Mouse (Mus musculus) midbrain, embryonic 11.5 days (tissue): ENCODE data around the gene Pgpep1l. TPM values are rescaled to one million over a fixed set of nuclear protein-coding genes. Genes with fewer than 3 reads are reported as not detected.

Experiments used
- ATAC-seq: fragments of 200-750 bp; cut with Nextera tagmentation; 2 replicates; pipeline ENCODE4 v1.8.0; 2017; ENCODE audit warnings: moderate TSS enrichment, moderate library complexity; ENCODE audit not compliant: low FRiP score
- DNase-seq: peaks from one replicate; pipeline ENCODE4 v3.0.0; 2015; ENCODE audit warnings: low spot score; ENCODE audit errors: missing footprints
- H3K27ac ChIP-seq: fragments of 300-500 bp; sonication (generic); 2 replicates; pipeline ENCODE4 v1.5.1; 2014; ENCODE audit warnings: low read depth, low read length
- H3K27me3 ChIP-seq: fragments of 300-500 bp; sonication (generic); 2 replicates; pipeline ENCODE4 v1.6.1; 2014; ENCODE audit warnings: mild to moderate bottlenecking, low read length, moderate library complexity, mixed read lengths; ENCODE audit not compliant: control insufficient read depth, insufficient read depth
- H3K36me3 ChIP-seq: fragments of 300-500 bp; sonication (generic); 2 replicates; pipeline ENCODE4 v1.6.1; 2014; ENCODE audit warnings: mild to moderate bottlenecking, low read length, moderate library complexity, mixed read lengths; ENCODE audit not compliant: control insufficient read depth, insufficient read depth
- H3K4me1 ChIP-seq: fragments of 300-500 bp; sonication (generic); 2 replicates; pipeline ENCODE4 v1.6.1; 2014; ENCODE audit warnings: low read length; ENCODE audit not compliant: control insufficient read depth, insufficient read depth
- H3K4me2 ChIP-seq: fragments of 300-500 bp; sonication (generic); 2 replicates; pipeline ENCODE4 v1.6.1; 2014; ENCODE audit warnings: mild to moderate bottlenecking, moderate library complexity
- H3K4me3 ChIP-seq: fragments of 300-500 bp; sonication (generic); 2 replicates; pipeline ENCODE4 v1.5.1; 2014; ENCODE audit warnings: low read depth, low read length
- H3K9ac ChIP-seq: fragments of 300-500 bp; sonication (generic); 2 replicates; pipeline ENCODE4 v1.6.1; 2014; ENCODE audit warnings: low read length
- H3K9me3 ChIP-seq: fragments of 300-500 bp; sonication (generic); 2 replicates; pipeline ENCODE4 v1.6.1; 2016; ENCODE audit warnings: low read length; ENCODE audit not compliant: control insufficient read depth
- WGBS: fragments of 180-500 bp; shearing (Covaris S2); extraction: QIAGEN DNeasy Blood & Tissue Kit; methylation state at CpG from one replicate; pipeline ENCODE4 v1.1.7; 2014; 5-methylcytosine and 5-hydroxymethylcytosine counted together
- polyA plus RNA-seq: library from polyadenylated mRNA; unstranded; fragments of >200 nt; fragmentation: Nextera tagmentation; extraction: Ambion mirVana; gene quantifications from 2 replicates; pipeline ENCODE4 v1.2.1, GENCODE M21; 2014

Gene Pgpep1l
- not detected in 2 replicates for polyA plus RNA-seq

GRCm38 (mm10) chr7:68264028-68264453, at the start of gene Pgpep1l:
TSS of gene Pgpep1l (minus strand) at chr7:68264233.
- Histone ChIP-seq H3K36me3 (no peaks in the 10 kb centered on the region), H3K4me3 (peak within 1 kb of the TSS; percentile 22), H3K27me3 (peaks cover 4% of the 10 kb centered on the region; the same call in 1 of the 2 replicates), H3K9ac (0 out of 2 replicates have a peak within 1 kb of the TSS, but pooled peaks have one; percentile 29), H3K4me1 (peaks cover 3% of the 10 kb centered on the region; the same call in 1 of the 2 replicates), H3K4me2 (peak within 1 kb of the TSS; percentile 46), H3K9me3 (no peaks in the 10 kb centered on the region), H3K27ac (no peak within 1 kb of the TSS)
- ATAC-seq (peak; percentile 77), DNase-seq (peak; percentile 90)
- WGBS = 8% methylated on average over 25 of the region's 25 CpGs

GRCm38 (mm10) chr7:68313038-68313782, 49.2 kb upstream of the Pgpep1l start:
- ATAC-seq = no peak
- Histone ChIP-seq H3K4me2 (no peak overlapping the region), H3K4me1 (no peaks in the 10 kb centered on the region), H3K9me3 (no peaks in the 10 kb centered on the region), H3K27ac (no peak overlapping the region), H3K27me3 (no peaks in the 10 kb centered on the region), H3K4me3 (no peak overlapping the region), H3K36me3 (no peaks in the 10 kb centered on the region), H3K9ac (no peak overlapping the region)
- peak; percentile 54 for DNase-seq
- 73% methylated on average over 14 of the region's 14 CpGs for WGBS

GRCm38 (mm10) chr7:68312395-68312794, 48.4 kb upstream of the Pgpep1l start:
- no peaks in the 10 kb centered on the region for H3K4me1 ChIP-seq
- H3K27ac ChIP-seq = no peak overlapping the region
- no peaks in the 10 kb centered on the region for H3K9me3 ChIP-seq
- ATAC-seq (no peak), DNase-seq (no peak)
- no peaks in the 10 kb centered on the region for H3K27me3 ChIP-seq
- H3K9ac ChIP-seq = no peak overlapping the region
- WGBS = 84% methylated on average over 5 of the region's 5 CpGs
- no peaks in the 10 kb centered on the region for H3K36me3 ChIP-seq
- no peak overlapping the region for H3K4me2 ChIP-seq
- no peak overlapping the region for H3K4me3 ChIP-seq

- 86% methylated on average over 6 of the region's 6 CpGs for WGBS
- Histone ChIP-seq H3K9me3 (no peaks in the 10 kb centered on the region), H3K36me3 (no peaks in the 10 kb centered on the region), H3K4me3 (no peak overlapping the region), H3K4me2 (no peak overlapping the region), H3K4me1 (no peaks in the 10 kb centered on the region), H3K27ac (no peak overlapping the region), H3K9ac (no peak overlapping the region), H3K27me3 (no peaks in the 10 kb centered on the region)
- ATAC-seq = no peak
- DNase-seq = peak; percentile 68
Observed at GRCm38 (mm10) chr7:68311469-68311868, 47.4 kb upstream of the Pgpep1l start.

- H3K36me3 ChIP-seq = no peaks in the 10 kb centered on the region
- ATAC-seq = no peak
- no peaks in the 10 kb centered on the region for H3K27me3 ChIP-seq
- no peak overlapping the region for H3K9ac ChIP-seq
- H3K27ac ChIP-seq = no peak overlapping the region
- no peaks in the 10 kb centered on the region for H3K9me3 ChIP-seq
- H3K4me3 ChIP-seq = no peak overlapping the region
- no peaks in the 10 kb centered on the region for H3K4me1 ChIP-seq
- 93% methylated on average over 8 of the region's 8 CpGs for WGBS
- H3K4me2 ChIP-seq = no peak overlapping the region
- peak; percentile 69 for DNase-seq
Observed at GRCm38 (mm10) chr7:68306756-68307155, 42.7 kb upstream of the Pgpep1l start.

GRCm38 (mm10) chr7:68305781-68306575, 41.9 kb upstream of the Pgpep1l start:
- H3K27ac ChIP-seq = no peak overlapping the region
- DNase-seq (peak; percentile 84), ATAC-seq (no peak)
- H3K9me3 ChIP-seq = no peaks in the 10 kb centered on the region
- no peak overlapping the region for H3K9ac ChIP-seq
- no peaks in the 10 kb centered on the region for H3K27me3 ChIP-seq
- H3K4me2 ChIP-seq = no peak overlapping the region
- H3K36me3 ChIP-seq = no peaks in the 10 kb centered on the region
- no peak overlapping the region for H3K4me3 ChIP-seq
- WGBS = 67% methylated on average over 11 of the region's 11 CpGs
- no peaks in the 10 kb centered on the region for H3K4me1 ChIP-seq

GRCm38 (mm10) chr7:68303685-68304084, 39.7 kb upstream of the Pgpep1l start:
- Histone ChIP-seq H3K27ac (no peak overlapping the region), H3K36me3 (no peaks in the 10 kb centered on the region), H3K9me3 (no peaks in the 10 kb centered on the region), H3K4me2 (no peak overlapping the region), H3K9ac (no peak overlapping the region), H3K4me3 (no peak overlapping the region), H3K27me3 (no peaks in the 10 kb centered on the region), H3K4me1 (no peaks in the 10 kb centered on the region)
- peak; percentile 81 for DNase-seq
- 73% methylated on average over 6 of the region's 6 CpGs for WGBS
- no peak for ATAC-seq

- Histone ChIP-seq H3K4me1 (no peaks in the 10 kb centered on the region), H3K36me3 (no peaks in the 10 kb centered on the region), H3K4me2 (no peak overlapping the region), H3K27ac (no peak overlapping the region), H3K9me3 (no peaks in the 10 kb centered on the region), H3K9ac (no peak overlapping the region), H3K27me3 (no peaks in the 10 kb centered on the region), H3K4me3 (no peak overlapping the region)
- ATAC-seq (peak; percentile 84), DNase-seq (peak; percentile 94)
- WGBS = 28% methylated on average over 18 of the region's 18 CpGs
Observed at GRCm38 (mm10) chr7:68302586-68303433, 38.8 kb upstream of the Pgpep1l start.
